ENCODE assay signal across 8 mouse cellular contexts in genomic region chr15:82223657-82224601, GRCm38 (mm10). TPM values are rescaled to one million over a fixed set of nuclear protein-coding genes. Genes with fewer than 3 reads are reported as not detected.
DNase-seq lines count a peak whose midpoint lies in the region; TF ChIP-seq lines count a peak whose summit lies in the region.

Gene Tnfrsf13c (minus strand): TSS chr15:82224369.

- 2% methylated on average over 43 of the region's 44 CpGs for WGBS in forebrain, embryonic 10.5 days

- H3K27ac ChIP-seq in testis, adult 2 months (ENCODE audit: control insufficient read depth, insufficient read depth, low read depth, low read length) = no peak within 1 kb of the TSS
- H3K27ac ChIP-seq in forebrain, embryonic 10.5 days = peak within 1 kb of the TSS; percentile 48; the same call in 1 of the 2 replicates

- no peaks in the 10 kb centered on the region for H3K36me3 ChIP-seq in testis, adult 2 months (ENCODE audit: control insufficient read depth, insufficient read depth, low read length)
- no peaks in the 10 kb centered on the region for H3K36me3 ChIP-seq in forebrain, embryonic 10.5 days (replicated peaks)

- peaks cover 6% of the 10 kb centered on the region for H3K4me1 ChIP-seq in testis, adult 2 months (ENCODE audit: control insufficient read depth, insufficient read depth, low read length)
- H3K4me1 ChIP-seq in forebrain, embryonic 10.5 days = peaks cover 48% of the 10 kb centered on the region

- TF ChIP-seq POLR2A in testis, adult 2 months (IDR thresholded peaks at IDR 0.05; ENCODE audit: control insufficient read depth, low read depth, low read length) = no peak

- TF ChIP-seq CTCF in testis, adult 2 months (IDR thresholded peaks at IDR 0.05; ENCODE audit: control insufficient read depth, insufficient read depth, insufficient replicate concordance, low read depth, low read length) = no peak

- H3K9me3 ChIP-seq in forebrain, embryonic 10.5 days = no peaks in the 10 kb centered on the region

- DNase-seq in testis, postnatal 10 days (ENCODE audit: low spot score) = no peak
- DNase-seq in forebrain, embryonic 10.5 days (ENCODE audit: extremely low spot score, low spot score) = no peak
- DNase-seq in induced T-regulatory cell, adult 2 months (ENCODE audit: low read depth) = peak; percentile 70
- DNase-seq in lung, postnatal 25 days (ENCODE audit: low spot score) = peak; percentile 63
- peak; percentile 67 to 79 for DNase-seq in spleen, postnatal 14 days (ENCODE audit: low spot score in 2 of 2)
- DNase-seq in cerebellum, postnatal 36 days = no peak
- DNase-seq in layer of hippocampus, postnatal 14 days (ENCODE audit: low spot score in 2 of 2) = no peak

- no peaks in the 10 kb centered on the region; the same call in 1 of the 2 replicates for H3K27me3 ChIP-seq in testis, adult 2 months (ENCODE audit: control insufficient read depth, insufficient read depth, low read length)
- peaks cover 63% of the 10 kb centered on the region for H3K27me3 ChIP-seq in forebrain, embryonic 10.5 days (ENCODE audit: poor library complexity, severe bottlenecking)

- H3K4me3 ChIP-seq in testis, adult 2 months (ENCODE audit: control insufficient read depth, low read depth, low read length) = peak within 1 kb of the TSS; percentile 86
- H3K4me3 ChIP-seq in forebrain, embryonic 10.5 days = peak within 1 kb of the TSS; percentile 50

RNA-seq across cellular contexts. Expression of gene Tnfrsf13c, which starts in this region (rescaled TPM):
- polyA plus RNA-seq in testis, adult 2 months (2012; rRNA removed) = 7.2 and 8.0 TPM in 2 replicates
- 0.18 TPM in 1 of 2 replicates, not detected in the other for polyA plus RNA-seq in forebrain, embryonic 10.5 days (2016; fragmentation: Nextera tagmentation; extraction: Ambion mirVana)
- total RNA-seq in layer of hippocampus, postnatal 14 days (2021) = under 1 TPM; 0.36 to 0.41 TPM

Comparison
In these comparisons a context has a peak if more than half of its experiments do, and no peak if none do; other contexts are left out.
1. DNase-seq: peak in induced T-regulatory cell, adult 2 months (single experiment), lung, postnatal 25 days (single experiment) and spleen, postnatal 14 days (2 of 2); none in testis, postnatal 10 days (single experiment), forebrain, embryonic 10.5 days (single experiment), cerebellum, postnatal 36 days (0 of 2) and layer of hippocampus, postnatal 14 days (0 of 2).